Mouse (Mus musculus) c-Kit-negative CD71-positive TER-119-positive erythroid progenitor cells, embryonic 14.5 days (primary cell): ENCODE data around the gene Hacl1.

Experiments used
- DNase-seq: peaks from one replicate; pipeline ENCODE4 v3.0.0-alpha.2; 2013; ENCODE audit warnings: low read depth, low spot score

Hacl1 gene

GRCm38 (mm10) chr14:31576846-31577697, 64.0 kb downstream of the Hacl1 start:
- no peak for DNase-seq

GRCm38 (mm10) chr14:31575866-31576265, 65.2 kb downstream of the Hacl1 start:
- DNase-seq, result no peak

DNA sequence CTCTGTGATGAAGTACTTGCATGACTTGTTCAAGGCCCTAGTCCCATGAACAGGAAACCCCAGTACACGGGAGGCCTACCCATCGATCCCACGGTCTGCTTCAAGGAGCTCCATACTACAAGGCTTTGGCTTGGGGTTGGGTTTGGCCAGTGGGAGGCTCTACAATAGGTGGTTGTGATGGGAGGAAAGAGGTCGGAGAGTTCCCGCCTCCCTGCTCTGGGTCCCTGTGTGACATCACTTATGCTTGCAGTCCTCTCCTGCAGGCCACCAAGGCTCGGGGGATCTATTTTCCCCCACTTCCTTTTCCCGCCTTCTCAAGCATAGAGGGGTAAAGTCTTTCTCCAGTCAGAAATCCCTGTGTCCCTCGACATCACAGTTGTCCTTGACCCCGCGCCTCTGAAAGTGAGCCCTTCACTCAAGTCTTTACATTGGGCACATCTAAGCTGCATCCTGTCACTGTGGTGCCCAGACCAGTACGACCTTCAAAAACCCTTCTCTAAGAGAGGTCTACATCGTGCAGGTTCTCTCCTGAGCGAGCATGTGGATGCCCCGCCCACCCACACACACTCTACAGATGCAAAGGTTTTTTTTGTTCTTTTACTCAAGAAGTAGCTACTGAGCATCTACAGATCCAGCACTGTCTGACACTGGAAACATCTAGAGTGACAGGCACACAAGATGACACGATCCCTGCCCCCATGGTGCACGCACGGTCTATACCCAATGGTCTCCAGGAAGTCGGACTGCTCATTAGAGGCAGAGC, 66.0 kb downstream of the Hacl1 start:
- DNase-seq, result no peak

GRCm38 (mm10) chr14:31572561-31573175, 68.4 kb downstream of the Hacl1 start:
- DNase-seq, result no peak

DNA sequence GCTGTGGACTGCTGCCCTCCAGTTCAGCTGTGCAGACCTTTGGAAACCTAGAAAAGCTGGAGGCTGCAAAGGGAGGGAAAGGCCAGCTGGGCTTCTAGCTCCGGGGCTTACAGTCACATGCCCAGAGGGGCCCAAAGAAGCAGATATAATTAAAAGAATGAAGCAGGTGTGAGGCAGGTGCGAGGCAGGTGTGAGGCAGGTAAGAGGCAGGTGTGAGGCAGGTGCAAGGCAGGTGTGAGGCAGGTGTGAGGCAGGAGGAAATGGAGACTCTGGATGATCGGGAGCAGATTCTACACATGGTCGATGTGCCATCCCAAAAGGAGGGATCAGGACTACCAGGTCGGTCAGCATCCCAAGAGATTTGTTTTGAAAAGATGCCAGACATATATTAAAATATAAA, 69.7 kb downstream of the Hacl1 start:
- no peak for DNase-seq

GRCm38 (mm10) chr14:31570131-31570951, 70.7 kb downstream of the Hacl1 start:
- DNase-seq, result no peak

GRCm38 (mm10) chr14:31569151-31569631, 71.9 kb downstream of the Hacl1 start:
- no peak for DNase-seq

GRCm38 (mm10) chr14:31565478-31566212, 75.4 kb downstream of the Hacl1 start:
- no peak for DNase-seq

- no peak for DNase-seq
These were observed 76.5 kb downstream of the Hacl1 start for GRCm38 (mm10) chr14:31564452-31565179.

GRCm38 (mm10) chr14:31560886-31561285, 80.2 kb downstream of the Hacl1 start:
- no peak for DNase-seq

DNA sequence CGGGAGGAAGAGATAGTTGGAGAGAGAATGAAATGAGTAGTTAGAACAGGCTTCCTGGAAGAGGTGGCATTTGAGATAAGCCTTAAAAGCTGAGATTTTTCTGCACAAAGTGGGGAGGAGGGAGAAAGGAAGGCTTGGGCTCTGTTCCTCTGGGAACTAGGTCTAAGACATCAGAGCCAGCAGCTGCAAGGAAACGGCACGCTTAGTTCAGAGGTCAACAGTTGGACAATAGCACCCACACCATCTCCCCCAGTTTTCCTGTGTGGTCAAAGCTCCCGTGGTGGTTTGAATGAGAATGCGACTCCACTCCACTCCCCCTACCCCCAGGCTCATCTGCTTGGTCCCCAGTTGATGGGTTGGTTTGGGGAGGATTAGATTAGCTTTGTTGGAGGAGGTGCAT, 81.9 kb downstream of the Hacl1 start:
- DNase-seq, result no peak

DNA sequence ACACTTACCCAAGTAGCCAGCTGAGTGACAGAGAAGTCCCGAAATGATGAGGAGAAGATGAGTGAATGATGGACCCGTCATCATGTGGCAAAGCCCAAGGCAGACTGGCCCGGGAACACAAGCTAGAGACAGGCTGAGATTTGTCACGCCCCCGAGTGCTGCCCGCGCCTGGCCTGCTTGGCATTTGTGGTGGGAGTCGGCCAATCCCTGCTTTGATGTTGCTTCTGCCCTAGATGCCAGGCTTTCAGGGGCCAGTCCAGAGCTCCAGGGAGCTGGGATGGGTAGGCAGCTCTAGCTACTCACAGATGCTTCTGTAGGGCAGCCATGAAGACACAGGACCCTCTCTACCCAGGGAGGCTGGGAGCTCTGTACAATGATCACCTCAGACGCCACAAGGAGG, 83.3 kb downstream of the Hacl1 start:
- no peak for DNase-seq

DNA sequence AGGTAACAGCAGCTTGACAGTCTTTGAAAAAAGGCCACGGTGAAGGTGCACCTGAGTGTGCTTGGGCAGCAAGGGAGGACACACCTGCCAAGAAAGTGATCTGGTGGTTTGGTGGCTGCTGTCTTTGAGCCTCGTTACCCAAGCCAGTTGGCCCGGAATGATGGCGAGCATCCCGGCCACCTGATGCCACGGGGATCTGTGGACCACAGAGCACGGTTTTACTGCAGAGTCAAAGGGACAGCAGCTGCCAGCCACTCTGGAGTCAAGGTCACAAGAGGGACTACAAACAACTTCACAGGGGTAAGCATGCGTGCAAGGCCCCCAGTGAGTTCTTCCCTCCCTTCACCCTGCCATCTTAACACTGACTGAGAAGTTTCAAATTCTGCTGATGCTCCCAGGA, 83.8 kb downstream of the Hacl1 start:
- DNase-seq, result no peak

DNA sequence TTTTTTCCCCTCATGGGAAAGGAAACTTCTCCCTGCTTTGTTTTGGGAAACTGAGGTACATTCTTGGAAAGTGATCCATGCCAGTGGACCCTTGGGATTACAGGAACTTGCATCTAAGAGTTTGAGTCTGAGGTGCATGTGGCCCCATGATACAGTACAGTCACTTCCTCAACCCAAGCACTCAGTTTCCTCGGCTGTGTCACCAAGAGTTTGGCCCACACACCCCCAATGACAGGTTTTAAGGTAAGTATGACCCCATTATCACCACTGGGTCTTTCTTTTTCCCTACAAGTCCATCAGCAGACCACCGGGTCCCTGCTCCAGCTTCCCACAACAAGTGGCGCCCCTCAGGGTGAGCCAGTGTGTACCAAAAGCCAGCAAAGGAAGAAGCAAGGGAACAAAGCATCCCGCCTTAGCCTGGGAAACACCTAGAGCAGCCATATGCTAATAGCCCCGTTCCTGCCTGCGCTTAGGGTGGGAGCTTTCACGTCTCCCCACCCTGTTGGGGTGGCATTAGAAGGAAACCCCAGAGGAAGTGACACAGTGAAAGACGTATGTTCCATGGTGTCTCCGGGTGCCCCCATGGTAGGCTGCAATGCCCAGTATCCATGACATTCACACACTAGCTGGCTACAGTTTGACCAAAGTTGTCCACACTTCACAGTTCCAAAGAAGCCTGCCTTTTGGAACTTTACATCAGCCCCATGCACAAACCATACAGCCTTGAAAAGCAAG, 84.4 kb downstream of the Hacl1 start:
- DNase-seq, result no peak

GRCm38 (mm10) chr14:31555963-31556434, 85.1 kb downstream of the Hacl1 start:
- no peak for DNase-seq

GRCm38 (mm10) chr14:31555021-31555420, 86.1 kb downstream of the Hacl1 start:
- DNase-seq, result no peak
